Mouse (Mus musculus): Measurements from ENCODE around the gene Dcaf1. TPM values are rescaled to one million over a fixed set of nuclear protein-coding genes. Genes with fewer than 3 reads are reported as not detected.

Gene Dcaf1
- polyA plus RNA-seq, 1 experiment from 2014 or later, result 34.0 TPM

GRCm38 (mm10) chr9:106883085-106883484 lies 61.4 kb downstream of the Dcaf1 start:
- peaks cover 6% of the 10 kb centered on the region; the same call in 1 of the 2 replicates for H3K36me3 ChIP-seq (ENCODE audit: control insufficient read depth, insufficient read depth, low read length)
- no peak overlapping the region for H3K9ac ChIP-seq (ENCODE audit: low read length)
- no peaks in the 10 kb centered on the region for H3K27me3 ChIP-seq (ENCODE audit: control insufficient read depth, insufficient read depth, low read length)
- 85% methylated on average over 3 of the region's 3 CpGs for WGBS
- H3K4me1 ChIP-seq (ENCODE audit: control insufficient read depth, insufficient read depth, low read length), result peaks cover 19% of the 10 kb centered on the region
- H3K4me3 ChIP-seq (ENCODE audit: low read depth, low read length), result no peak overlapping the region
- no peak overlapping the region for H3K27ac ChIP-seq (ENCODE audit: low read depth, low read length)
- DNase-seq (ENCODE audit: low spot score) (no peak), ATAC-seq (ENCODE audit: insufficient read depth, low FRiP score, low TSS enrichment) (no peak)
- peak overlapping the region; percentile 25; the same call in 1 of the 2 replicates for H3K4me2 ChIP-seq (ENCODE audit: low read depth)
- H3K9me3 ChIP-seq (ENCODE audit: control insufficient read depth, low read length), result no peaks in the 10 kb centered on the region

- H3K9ac ChIP-seq (ENCODE audit: low read length), result peak overlapping the region; percentile 99
- peak overlapping the region; percentile 96 for H3K4me3 ChIP-seq (ENCODE audit: low read depth, low read length)
- ATAC-seq (ENCODE audit: insufficient read depth, low FRiP score, low TSS enrichment) (no peak), DNase-seq (ENCODE audit: low spot score) (peak; percentile 23)
- peaks cover 19% of the 10 kb centered on the region for H3K4me1 ChIP-seq (ENCODE audit: control insufficient read depth, insufficient read depth, low read length)
- no peaks in the 10 kb centered on the region for H3K27me3 ChIP-seq (ENCODE audit: control insufficient read depth, insufficient read depth, low read length)
- peaks cover 16% of the 10 kb centered on the region for H3K36me3 ChIP-seq (ENCODE audit: control insufficient read depth, insufficient read depth, low read length)
- 44% methylated on average over 16 of the region's 16 CpGs for WGBS
- no peaks in the 10 kb centered on the region for H3K9me3 ChIP-seq (ENCODE audit: control insufficient read depth, low read length)
- peak overlapping the region; percentile 92 for H3K4me2 ChIP-seq (ENCODE audit: low read depth)
- no peak overlapping the region for H3K27ac ChIP-seq (ENCODE audit: low read depth, low read length)
Measured at GRCm38 (mm10) chr9:106884306-106884705, 62.6 kb downstream of the Dcaf1 start.

GRCm38 (mm10) chr9:106884996-106885900 lies 63.6 kb downstream of the Dcaf1 start:
- Histone ChIP-seq H3K9me3 (ENCODE audit: control insufficient read depth, low read length) (no peaks in the 10 kb centered on the region), H3K9ac (ENCODE audit: low read length) (peak overlapping the region; percentile 99), H3K36me3 (ENCODE audit: control insufficient read depth, insufficient read depth, low read length) (peaks cover 19% of the 10 kb centered on the region), H3K4me2 (ENCODE audit: low read depth) (peak overlapping the region; percentile 92), H3K27ac (ENCODE audit: low read depth, low read length) (peak overlapping the region; percentile 86), H3K27me3 (ENCODE audit: control insufficient read depth, insufficient read depth, low read length) (no peaks in the 10 kb centered on the region), H3K4me1 (ENCODE audit: control insufficient read depth, insufficient read depth, low read length) (peaks cover 23% of the 10 kb centered on the region), H3K4me3 (ENCODE audit: low read depth, low read length) (peak overlapping the region; percentile 96)
- ATAC-seq (ENCODE audit: insufficient read depth, low FRiP score, low TSS enrichment) (no peak), DNase-seq (ENCODE audit: low spot score) (peak; percentile 51)
- 21% methylated on average over 44 of the region's 44 CpGs for WGBS

- H3K4me3 ChIP-seq (ENCODE audit: low read depth, low read length), result peak overlapping the region; percentile 96
- DNase-seq (ENCODE audit: low spot score) (peak; percentile 55), ATAC-seq (ENCODE audit: insufficient read depth, low FRiP score, low TSS enrichment) (0 out of 2 replicates have a peak, but pooled peaks have one; percentile 2)
- H3K27me3 ChIP-seq (ENCODE audit: control insufficient read depth, insufficient read depth, low read length), result no peaks in the 10 kb centered on the region
- peak overlapping the region; percentile 99 for H3K9ac ChIP-seq (ENCODE audit: low read length)
- H3K27ac ChIP-seq (ENCODE audit: low read depth, low read length), result peak overlapping the region; percentile 86
- H3K9me3 ChIP-seq (ENCODE audit: control insufficient read depth, low read length), result no peaks in the 10 kb centered on the region
- peaks cover 31% of the 10 kb centered on the region for H3K4me1 ChIP-seq (ENCODE audit: control insufficient read depth, insufficient read depth, low read length)
- H3K36me3 ChIP-seq (ENCODE audit: control insufficient read depth, insufficient read depth, low read length), result peaks cover 19% of the 10 kb centered on the region
- peak overlapping the region; percentile 92 for H3K4me2 ChIP-seq (ENCODE audit: low read depth)
- WGBS, result under 1% methylated on average over 84 of the region's 107 CpGs
Measured at GRCm38 (mm10) chr9:106885901-106886731, 64.4 kb downstream of the Dcaf1 start.

GRCm38 (mm10) chr9:106886828-106887702 lies 65.4 kb downstream of the Dcaf1 start, which contains the start of gene Rbm15b:
Gene Rbm15b, minus strand, starts transcription at chr9:106887428.
- H3K4me2 ChIP-seq (ENCODE audit: low read depth), result peak within 1 kb of the TSS; percentile 92
- peak within 1 kb of the TSS; percentile 96 for H3K4me3 ChIP-seq (ENCODE audit: low read depth, low read length)
- peaks cover 31% of the 10 kb centered on the region for H3K4me1 ChIP-seq (ENCODE audit: control insufficient read depth, insufficient read depth, low read length)
- peak within 1 kb of the TSS; percentile 99 for H3K9ac ChIP-seq (ENCODE audit: low read length)
- peak within 1 kb of the TSS; percentile 86 for H3K27ac ChIP-seq (ENCODE audit: low read depth, low read length)
- 4% methylated on average over 75 of the region's 101 CpGs for WGBS
- no peaks in the 10 kb centered on the region for H3K27me3 ChIP-seq (ENCODE audit: control insufficient read depth, insufficient read depth, low read length)
- DNase-seq (ENCODE audit: low spot score) (peak; percentile 100), ATAC-seq (ENCODE audit: insufficient read depth, low FRiP score, low TSS enrichment) (peak; percentile 70)
- H3K9me3 ChIP-seq (ENCODE audit: control insufficient read depth, low read length), result no peaks in the 10 kb centered on the region
- H3K36me3 ChIP-seq (ENCODE audit: control insufficient read depth, insufficient read depth, low read length), result peaks cover 15% of the 10 kb centered on the region

GRCm38 (mm10) chr9:106888346-106888745 lies 66.7 kb downstream of the Dcaf1 start:
- 88% methylated on average over 3 of the region's 3 CpGs for WGBS
- no peak overlapping the region for H3K27ac ChIP-seq (ENCODE audit: low read depth, low read length)
- ATAC-seq (ENCODE audit: insufficient read depth, low FRiP score, low TSS enrichment) (no peak), DNase-seq (ENCODE audit: low spot score) (no peak)
- no peaks in the 10 kb centered on the region for H3K9me3 ChIP-seq (ENCODE audit: control insufficient read depth, low read length)
- H3K4me3 ChIP-seq (ENCODE audit: low read depth, low read length), result no peak overlapping the region
- H3K27me3 ChIP-seq (ENCODE audit: control insufficient read depth, insufficient read depth, low read length), result no peaks in the 10 kb centered on the region
- no peak overlapping the region for H3K4me2 ChIP-seq (ENCODE audit: low read depth)
- peaks cover 31% of the 10 kb centered on the region for H3K4me1 ChIP-seq (ENCODE audit: control insufficient read depth, insufficient read depth, low read length)
- no peak overlapping the region for H3K9ac ChIP-seq (ENCODE audit: low read length)
- peaks cover 15% of the 10 kb centered on the region for H3K36me3 ChIP-seq (ENCODE audit: control insufficient read depth, insufficient read depth, low read length)

GRCm38 (mm10) chr9:106889321-106889720 lies 67.6 kb downstream of the Dcaf1 start:
- H3K9me3 ChIP-seq (ENCODE audit: control insufficient read depth, low read length), result no peaks in the 10 kb centered on the region
- WGBS, result 91% methylated on average over 9 of the region's 9 CpGs
- H3K4me1 ChIP-seq (ENCODE audit: control insufficient read depth, insufficient read depth, low read length), result peaks cover 25% of the 10 kb centered on the region
- no peaks in the 10 kb centered on the region for H3K27me3 ChIP-seq (ENCODE audit: control insufficient read depth, insufficient read depth, low read length)
- H3K9ac ChIP-seq (ENCODE audit: low read length), result no peak overlapping the region
- H3K4me3 ChIP-seq (ENCODE audit: low read depth, low read length), result no peak overlapping the region
- H3K27ac ChIP-seq (ENCODE audit: low read depth, low read length), result no peak overlapping the region
- H3K36me3 ChIP-seq (ENCODE audit: control insufficient read depth, insufficient read depth, low read length), result peaks cover 15% of the 10 kb centered on the region
- ATAC-seq (ENCODE audit: insufficient read depth, low FRiP score, low TSS enrichment), result no peak
- no peak overlapping the region for H3K4me2 ChIP-seq (ENCODE audit: low read depth)
- no peak for DNase-seq (ENCODE audit: low spot score)
